Mouse (Mus musculus): ENCODE measurements around the gene Rnf10. TPM values are rescaled to one million over a fixed set of nuclear protein-coding genes. Genes with fewer than 3 reads are reported as not detected.

Gene Rnf10
- polyA plus RNA-seq, 1 experiment from 2014 or later, result 166 TPM

DNA sequence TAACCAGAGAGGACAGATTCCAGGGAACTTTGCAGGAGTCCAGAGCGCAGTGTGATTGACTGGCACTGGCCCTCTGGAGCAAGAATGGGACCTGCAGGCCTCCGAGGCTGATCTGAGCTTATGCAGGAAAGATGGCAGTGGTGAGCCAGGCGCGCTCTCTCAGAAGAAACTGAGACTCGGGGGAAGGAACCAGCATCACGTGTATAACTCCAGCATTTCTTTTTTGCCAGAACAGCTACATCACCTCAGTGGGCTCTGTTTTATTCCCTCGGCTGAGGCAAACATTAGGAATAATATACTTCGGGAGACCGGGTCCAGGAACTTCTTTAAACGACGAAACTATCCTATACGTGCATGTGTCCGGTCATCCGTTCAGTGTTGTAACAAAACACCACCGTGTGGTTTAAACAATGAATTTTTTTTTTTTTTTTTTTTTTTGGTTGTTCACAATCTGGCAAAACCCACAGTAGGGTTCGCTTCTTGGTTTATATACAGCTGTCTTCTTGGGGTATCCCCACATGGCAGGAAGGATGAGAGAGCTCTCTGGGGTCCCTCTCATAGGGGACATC is 41.1 kb downstream of the Rnf10 start:
- Histone ChIP-seq H3K27me3 (replicated peaks) (peaks cover 55% of the 10 kb centered on the region), H3K4me3 (no peak overlapping the region), H3K9me3 (replicated peaks) (no peaks in the 10 kb centered on the region), H3K9ac (no peak overlapping the region), H3K27ac (no peak overlapping the region), H3K4me2 (no peak overlapping the region), H3K36me3 (no peaks in the 10 kb centered on the region), H3K4me1 (peaks cover 12% of the 10 kb centered on the region)
- ATAC-seq, result no peak
- 58% methylated on average over 16 of the region's 16 CpGs for WGBS (ENCODE audit: insufficient replicate concordance)

DNA sequence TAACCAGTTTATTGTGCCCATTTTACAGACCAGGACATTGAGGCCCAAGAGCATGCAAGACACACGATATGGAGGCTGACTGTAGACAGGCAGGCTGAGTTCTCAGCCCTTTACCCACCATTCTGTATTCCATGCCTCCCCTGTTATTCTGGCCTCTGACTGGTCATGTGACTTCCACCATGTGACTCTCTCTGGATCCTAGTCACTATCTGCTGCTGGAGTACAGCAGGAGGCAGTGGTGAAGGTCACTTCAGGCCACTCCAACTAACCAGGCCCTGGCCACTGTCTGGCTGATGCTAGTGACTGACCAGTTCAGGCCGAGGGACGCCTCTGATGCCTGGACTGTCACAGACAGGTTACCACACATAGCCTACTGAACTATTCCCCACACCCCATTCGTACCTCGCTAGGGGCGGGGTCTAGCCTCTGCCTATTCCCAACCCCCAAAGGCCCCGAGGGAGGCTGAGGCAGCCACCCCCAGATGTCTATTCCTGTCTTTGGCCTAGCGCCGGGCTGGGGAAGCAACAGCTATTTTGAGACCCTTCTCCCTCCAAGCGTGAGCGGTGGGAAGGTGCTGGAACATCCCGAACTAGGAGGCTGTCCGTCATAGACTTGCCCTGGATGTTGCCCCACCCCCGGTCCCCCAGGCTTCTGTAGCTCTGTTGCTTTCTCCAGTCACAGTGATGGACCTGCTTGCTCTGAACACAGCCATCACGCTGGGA is 41.7 kb downstream of the Rnf10 start:
- H3K27ac ChIP-seq, result no peak overlapping the region
- no peak overlapping the region for H3K4me3 ChIP-seq
- no peak overlapping the region for H3K9ac ChIP-seq
- ATAC-seq, result peak; percentile 25; the same call in 1 of the 2 replicates
- 56% methylated on average over 15 of the region's 15 CpGs for WGBS (ENCODE audit: insufficient replicate concordance)
- peaks cover 10% of the 10 kb centered on the region for H3K4me1 ChIP-seq
- H3K27me3 ChIP-seq (replicated peaks), result peaks cover 59% of the 10 kb centered on the region
- no peaks in the 10 kb centered on the region for H3K36me3 ChIP-seq
- no peaks in the 10 kb centered on the region for H3K9me3 ChIP-seq (replicated peaks)
- H3K4me2 ChIP-seq, result no peak overlapping the region

DNA sequence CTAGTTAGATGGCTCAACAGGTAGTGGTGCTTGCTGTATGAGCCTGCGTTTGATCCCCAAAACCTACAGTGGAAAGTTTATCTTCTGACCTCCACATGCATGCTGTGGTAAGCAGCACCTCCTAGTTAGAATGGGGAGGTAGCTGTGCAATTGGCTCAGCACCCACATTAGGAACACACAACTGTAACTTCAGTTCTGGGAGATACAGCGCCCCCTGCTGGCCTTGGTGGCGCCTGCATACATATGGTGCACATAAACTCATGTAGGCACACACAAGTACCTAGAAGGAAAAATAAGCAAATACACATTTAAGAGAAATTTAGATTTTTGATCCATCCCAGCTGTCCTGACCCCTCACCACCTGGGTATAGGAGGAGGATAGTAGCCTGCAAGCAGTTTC is 50.2 kb downstream of the Rnf10 start:
- Histone ChIP-seq H3K9me3 (replicated peaks) (peaks cover 16% of the 10 kb centered on the region), H3K4me3 (no peak overlapping the region), H3K27ac (no peak overlapping the region), H3K4me2 (no peak overlapping the region), H3K27me3 (replicated peaks) (peaks cover 51% of the 10 kb centered on the region), H3K36me3 (no peaks in the 10 kb centered on the region), H3K4me1 (no peaks in the 10 kb centered on the region), H3K9ac (no peak overlapping the region)
- 56% methylated on average over 3 of the region's 3 CpGs for WGBS (ENCODE audit: insufficient replicate concordance)
- ATAC-seq, result no peak

DNA sequence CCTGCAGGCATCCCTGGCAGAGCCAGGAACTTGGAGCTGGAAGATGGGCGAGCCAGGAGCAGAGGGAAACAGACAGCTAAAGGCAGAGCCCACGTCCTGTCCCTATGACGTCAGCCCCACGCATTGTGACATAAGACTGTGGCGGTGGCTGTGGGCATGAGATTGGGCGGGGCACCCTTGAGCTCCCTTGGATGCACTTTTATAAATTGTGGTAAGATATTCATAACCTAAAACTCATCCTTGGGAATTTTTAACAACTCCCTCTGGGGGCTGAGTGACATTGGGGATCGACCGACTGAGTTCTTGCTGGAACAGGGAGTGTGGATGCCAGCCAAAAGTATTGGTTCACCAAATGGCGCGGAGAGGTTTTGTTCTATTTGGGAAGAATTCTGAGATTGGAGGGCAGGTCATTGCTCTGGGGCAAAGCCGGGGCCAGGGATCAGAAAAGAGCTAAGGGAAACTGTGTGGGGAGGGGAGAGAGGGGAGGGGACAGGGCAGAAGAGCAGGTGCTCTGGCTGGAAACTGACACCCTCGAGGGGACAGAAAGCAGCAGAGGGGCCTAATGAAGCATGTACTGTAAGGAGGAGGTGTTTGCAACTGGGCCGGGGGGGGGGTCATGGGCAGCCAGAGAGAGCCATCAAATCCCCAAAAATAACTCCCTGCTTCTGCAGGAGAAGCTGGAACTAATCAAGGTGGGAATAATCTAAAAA is 51.6 kb downstream of the Rnf10 start:
- H3K4me2 ChIP-seq, result no peak overlapping the region
- 43% methylated on average over 13 of the region's 13 CpGs for WGBS (ENCODE audit: insufficient replicate concordance)
- no peak for ATAC-seq

GRCm38 (mm10) chr5:115217998-115218397 is 54.7 kb downstream of the Rnf10 start:
- ATAC-seq, result no peak
- H3K27ac ChIP-seq, result no peak overlapping the region
- H3K36me3 ChIP-seq, result no peaks in the 10 kb centered on the region
- peaks cover 16% of the 10 kb centered on the region for H3K9me3 ChIP-seq (replicated peaks)
- peaks cover 81% of the 10 kb centered on the region for H3K27me3 ChIP-seq (replicated peaks)
- no peak overlapping the region for H3K4me3 ChIP-seq
- no peaks in the 10 kb centered on the region for H3K4me1 ChIP-seq
- H3K4me2 ChIP-seq, result no peak overlapping the region
- H3K9ac ChIP-seq, result no peak overlapping the region
- WGBS (ENCODE audit: insufficient replicate concordance), result 69% methylated on average over 12 of the region's 12 CpGs

More for the DNA sequence above, 51.6 kb downstream of the Rnf10 start:
- no peak overlapping the region for H3K27ac ChIP-seq
- no peak overlapping the region for H3K9ac ChIP-seq
- no peaks in the 10 kb centered on the region for H3K4me1 ChIP-seq
- peaks cover 60% of the 10 kb centered on the region for H3K27me3 ChIP-seq (replicated peaks)
- no peaks in the 10 kb centered on the region for H3K36me3 ChIP-seq
- peaks cover 16% of the 10 kb centered on the region for H3K9me3 ChIP-seq (replicated peaks)
- no peak overlapping the region for H3K4me3 ChIP-seq

DNA sequence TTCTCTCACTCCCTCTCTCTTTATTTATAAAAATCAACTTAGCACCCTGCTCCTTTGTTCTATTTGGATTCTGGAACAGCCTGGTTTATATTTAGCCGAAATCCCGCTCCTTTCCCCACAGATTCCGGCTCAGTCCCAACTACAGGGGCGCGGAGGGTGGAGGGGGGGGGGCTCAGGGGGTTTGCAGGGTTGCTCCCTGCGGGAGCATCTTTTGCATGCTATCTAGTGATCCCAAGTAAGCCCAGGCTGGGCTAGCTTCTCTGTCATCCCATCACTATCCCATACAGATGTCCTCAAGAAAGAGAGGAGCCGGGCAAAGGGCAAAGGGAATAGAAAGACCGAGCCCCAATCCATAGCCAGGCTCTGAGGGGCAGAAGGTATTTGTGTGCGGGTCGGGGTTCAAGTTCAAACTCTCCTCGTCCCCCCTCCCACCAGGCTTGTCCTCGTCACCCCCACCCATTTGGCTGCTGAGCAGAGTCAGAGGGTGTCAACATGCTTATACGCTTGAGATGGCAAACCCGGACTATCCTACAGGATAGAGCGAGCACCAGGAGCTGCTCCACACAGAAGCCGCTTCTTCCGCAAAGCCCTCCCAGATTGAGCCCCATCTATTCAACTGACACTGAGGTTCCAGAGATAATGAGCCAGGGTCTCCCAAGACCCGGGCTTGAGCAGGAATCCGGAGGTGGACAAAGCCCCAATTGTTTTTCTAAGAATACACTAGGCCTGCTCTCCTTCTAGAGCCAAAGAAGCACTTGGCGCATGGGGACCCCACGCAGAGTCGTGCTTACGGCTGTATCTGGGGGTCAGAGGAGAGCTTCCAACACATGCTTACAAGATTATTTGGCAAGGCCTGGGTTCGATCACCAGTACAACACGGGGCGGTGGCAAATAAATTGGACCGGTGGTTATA is 57.2 kb downstream of the Rnf10 start:
- peak overlapping the region; percentile 47 for H3K4me2 ChIP-seq
- peaks cover 89% of the 10 kb centered on the region for H3K27me3 ChIP-seq (replicated peaks)
- H3K4me3 ChIP-seq, result no peak overlapping the region

GRCm38 (mm10) chr5:115214864-115215263 is 57.8 kb downstream of the Rnf10 start:
- H3K4me1 ChIP-seq, result no peaks in the 10 kb centered on the region
- H3K4me2 ChIP-seq, result peak overlapping the region; percentile 47
- ATAC-seq, result no peak
- H3K9me3 ChIP-seq (replicated peaks), result peaks cover 8% of the 10 kb centered on the region
- H3K27ac ChIP-seq, result no peak overlapping the region
- peaks cover 82% of the 10 kb centered on the region for H3K27me3 ChIP-seq (replicated peaks)
- peak overlapping the region; percentile 28 for H3K4me3 ChIP-seq
- H3K9ac ChIP-seq, result no peak overlapping the region
- no peaks in the 10 kb centered on the region for H3K36me3 ChIP-seq
- 2% methylated on average over 17 of the region's 17 CpGs for WGBS (ENCODE audit: insufficient replicate concordance)

More for the DNA sequence above, 57.2 kb downstream of the Rnf10 start:
- H3K9me3 ChIP-seq (replicated peaks), result peaks cover 8% of the 10 kb centered on the region
- H3K27ac ChIP-seq, result no peak overlapping the region
- ATAC-seq, result no peak
- no peak overlapping the region for H3K9ac ChIP-seq
- no peaks in the 10 kb centered on the region for H3K36me3 ChIP-seq
- 30% methylated on average over 27 of the region's 27 CpGs for WGBS (ENCODE audit: insufficient replicate concordance)
- no peaks in the 10 kb centered on the region for H3K4me1 ChIP-seq

DNA sequence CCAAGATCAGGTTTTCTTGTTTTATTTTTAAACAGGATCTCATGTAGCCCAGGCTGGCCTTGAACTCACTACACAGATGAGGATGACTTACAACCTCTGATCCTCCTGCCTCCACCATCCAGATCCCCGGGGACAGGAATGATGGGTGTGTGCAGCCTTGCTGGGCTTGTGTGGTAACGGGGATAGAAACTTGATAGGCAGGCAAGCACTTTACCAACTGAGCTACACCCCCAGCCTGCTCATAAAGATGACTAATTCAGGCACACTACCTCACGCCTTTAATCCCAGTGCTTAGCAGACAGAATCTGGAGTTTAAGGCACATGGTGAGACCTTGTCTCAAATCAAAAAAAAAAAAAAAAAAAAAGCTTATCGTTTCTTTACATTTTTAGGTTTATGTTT is 59.8 kb downstream of the Rnf10 start:
- Histone ChIP-seq H3K4me1 (peaks cover 3% of the 10 kb centered on the region; the same call in 1 of the 2 replicates), H3K27ac (no peak overlapping the region), H3K4me3 (no peak overlapping the region), H3K9me3 (replicated peaks) (no peaks in the 10 kb centered on the region), H3K9ac (no peak overlapping the region), H3K36me3 (no peaks in the 10 kb centered on the region), H3K4me2 (no peak overlapping the region), H3K27me3 (replicated peaks) (peaks cover 75% of the 10 kb centered on the region)
- 57% methylated on average over 4 of the region's 4 CpGs for WGBS (ENCODE audit: insufficient replicate concordance)
- ATAC-seq, result no peak

- no peak overlapping the region for H3K9ac ChIP-seq
- no peak for ATAC-seq
- H3K4me1 ChIP-seq, result peaks cover 4% of the 10 kb centered on the region; the same call in 1 of the 2 replicates
- no peak overlapping the region for H3K4me2 ChIP-seq
- WGBS (ENCODE audit: insufficient replicate concordance), result 63% methylated on average over 9 of the region's 9 CpGs
- H3K4me3 ChIP-seq, result no peak overlapping the region
- no peak overlapping the region for H3K27ac ChIP-seq
- H3K9me3 ChIP-seq (replicated peaks), result no peaks in the 10 kb centered on the region
- no peaks in the 10 kb centered on the region for H3K36me3 ChIP-seq
- peaks cover 73% of the 10 kb centered on the region for H3K27me3 ChIP-seq (replicated peaks)
Measured at GRCm38 (mm10) chr5:115212451-115212850, 60.2 kb downstream of the Rnf10 start.

DNA sequence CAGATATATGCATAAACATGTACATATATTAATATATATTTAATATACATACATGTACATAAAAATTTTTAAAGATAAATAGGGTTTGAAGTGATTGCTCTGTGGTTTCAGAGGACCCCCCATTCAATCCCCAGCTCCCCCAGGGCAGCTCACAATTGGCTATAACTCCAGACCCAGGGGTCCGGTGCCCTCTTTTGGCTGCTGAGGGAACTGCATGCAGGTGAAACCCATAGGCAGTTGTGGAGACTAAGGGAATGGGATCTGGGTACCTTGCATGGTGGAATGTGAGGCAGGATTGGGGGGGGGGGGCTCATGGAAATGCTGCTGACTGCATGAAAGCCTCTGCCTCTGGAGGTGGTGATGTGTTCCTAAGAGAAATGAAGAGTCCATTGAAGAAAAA is 62.3 kb downstream of the Rnf10 start:
- Histone ChIP-seq H3K4me1 (peaks cover 6% of the 10 kb centered on the region; the same call in 1 of the 2 replicates), H3K27me3 (replicated peaks) (peaks cover 70% of the 10 kb centered on the region), H3K4me2 (no peak overlapping the region), H3K9me3 (replicated peaks) (no peaks in the 10 kb centered on the region), H3K27ac (no peak overlapping the region), H3K9ac (no peak overlapping the region), H3K36me3 (no peaks in the 10 kb centered on the region), H3K4me3 (no peak overlapping the region)
- WGBS (ENCODE audit: insufficient replicate concordance), result 3% methylated on average over 1 of the region's 1 CpGs
- no peak for ATAC-seq

DNA sequence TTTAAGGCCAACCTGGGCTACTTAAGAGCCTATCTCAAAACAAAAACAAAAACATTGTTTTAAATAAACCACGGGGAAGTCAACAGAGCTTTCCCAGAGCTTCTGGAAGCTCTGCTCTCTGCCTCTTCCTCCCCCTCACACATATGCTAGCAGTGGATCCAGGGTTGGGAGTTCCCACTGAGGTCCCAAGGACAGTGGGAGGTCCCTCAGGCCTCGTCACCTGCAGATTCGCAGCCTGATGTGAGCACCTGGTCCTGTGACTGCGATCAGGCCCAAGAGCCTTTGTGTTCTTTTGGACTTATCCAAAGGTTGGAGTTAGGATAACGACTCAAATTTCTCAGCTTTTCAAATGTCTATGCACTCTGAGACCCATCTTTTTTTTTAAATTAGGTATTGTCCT is 64.1 kb downstream of the Rnf10 start:
- H3K27ac ChIP-seq, result no peak overlapping the region
- WGBS (ENCODE audit: insufficient replicate concordance), result 57% methylated on average over 5 of the region's 5 CpGs
- no peak overlapping the region for H3K4me2 ChIP-seq
- no peak for ATAC-seq
- H3K4me1 ChIP-seq, result peaks cover 22% of the 10 kb centered on the region
- H3K27me3 ChIP-seq (replicated peaks), result peaks cover 72% of the 10 kb centered on the region
- H3K9me3 ChIP-seq (replicated peaks), result no peaks in the 10 kb centered on the region
- no peaks in the 10 kb centered on the region for H3K36me3 ChIP-seq
- no peak overlapping the region for H3K9ac ChIP-seq
- no peak overlapping the region for H3K4me3 ChIP-seq
